Mouse (Mus musculus) spleen, postnatal 4 days (tissue): Measurements from ENCODE around the gene Tnfsf9.

ENCODE experiments used
- DNase-seq, 2 experiments: peaks; one replicate each; pipeline ENCODE4 v3.0.0; 2022; ENCODE audit warnings: low spot score in 2 of 2

Gene Tnfsf9

GRCm38 (mm10) chr17:57134693-57135092, 29.6 kb downstream of the Tnfsf9 start:
- no peak for DNase-seq

- no peak for DNase-seq
Observed at GRCm38 (mm10) chr17:57135635-57136034, 30.5 kb downstream of the Tnfsf9 start.

- DNase-seq = no peak
Observed at GRCm38 (mm10) chr17:57138676-57139075, 33.6 kb downstream of the Tnfsf9 start.

- no peak for DNase-seq
Observed at GRCm38 (mm10) chr17:57139708-57140107, 34.6 kb downstream of the Tnfsf9 start.

- DNase-seq = no peak
Observed at GRCm38 (mm10) chr17:57143704-57144103, 38.6 kb downstream of the Tnfsf9 start.

GRCm38 (mm10) chr17:57145115-57145514, 40.0 kb downstream of the Tnfsf9 start:
- no peak for DNase-seq

GRCm38 (mm10) chr17:57148343-57148742, 43.2 kb downstream of the Tnfsf9 start:
- no peak for DNase-seq

GRCm38 (mm10) chr17:57148994-57149803, 44.1 kb downstream of the Tnfsf9 start, which contains the start of gene Cd70:
Gene Cd70, minus strand, starts transcription at chr17:57149777.
- DNase-seq = no peak

GRCm38 (mm10) chr17:57153006-57153405, 47.9 kb downstream of the Tnfsf9 start:
- no peak for DNase-seq

GRCm38 (mm10) chr17:57153787-57154186, 48.7 kb downstream of the Tnfsf9 start:
- no peak for DNase-seq
